Mouse (Mus musculus) myocyte (in vitro differentiated cells): ENCODE measurements around the gene Cd79a. TPM values are rescaled to one million over a fixed set of nuclear protein-coding genes. Genes with fewer than 3 reads are reported as not detected.
A peak's percentile ranks its signal among the peaks of the same experiment; 100 is the strongest.

Experiments
- H3K27me3 ChIP-seq: one replicate; pipeline ENCODE4 v1.6.1; 2011; ENCODE audit not compliant: control insufficient read depth, insufficient read depth, insufficient read length
- H3K36me3 ChIP-seq: one replicate; pipeline ENCODE4 v1.6.1; 2011; ENCODE audit not compliant: control insufficient read depth, insufficient read depth
- H3K4me2 ChIP-seq: one replicate; pipeline ENCODE4 v1.6.1; 2011; ENCODE audit warnings: low read depth, control low read depth
- H3K4me3 ChIP-seq: one replicate; pipeline ENCODE4 v1.5.1; 2011; ENCODE audit warnings: mild to moderate bottlenecking, control low read depth, moderate library complexity
- H3K79me2 ChIP-seq: one replicate; pipeline ENCODE4 v1.6.1; 2011; ENCODE audit not compliant: control insufficient read depth, insufficient read depth
- H3ac ChIP-seq: one replicate; pipeline ENCODE4 v1.6.1; 2011; ENCODE audit not compliant: control insufficient read depth, insufficient read length
- CEBPB ChIP-seq: IDR thresholded peaks from 2 replicates; pipeline ENCODE4 v1.6.1; 2011; ENCODE audit warnings: mild to moderate bottlenecking, moderate library complexity; ENCODE audit not compliant: poor library complexity, insufficient read depth, severe bottlenecking
- E2F4 ChIP-seq: IDR thresholded peaks from one replicate; pipeline ENCODE4 v1.6.1; 2011; ENCODE audit warnings: mild to moderate bottlenecking, control low read depth, moderate library complexity; ENCODE audit not compliant: insufficient read depth
- MAX ChIP-seq: IDR thresholded peaks from one replicate; pipeline ENCODE4 v1.6.1; 2011; ENCODE audit warnings: low read depth, mild to moderate bottlenecking, control low read depth
- MYOD1 ChIP-seq, 3 experiments: IDR thresholded peaks; one replicate each; pipeline ENCODE4 v1.6.1; 2011; ENCODE audit warnings: control low read depth in 2 of 3, low read depth in 2 of 3, mild to moderate bottlenecking in 2 of 3, moderate library complexity in 1 of 3; ENCODE audit not compliant: insufficient read length in 2 of 3, control insufficient read depth in 1 of 3
- MYOG ChIP-seq, 3 experiments: IDR thresholded peaks; one replicate each; pipeline ENCODE4 v1.6.1; 2011; ENCODE audit warnings: control low read depth in 2 of 3, low read depth in 2 of 3, mild to moderate bottlenecking in 2 of 3; ENCODE audit not compliant: insufficient read length in 2 of 3, control insufficient read depth in 1 of 3, insufficient read depth in 1 of 3
- POLR2A ChIP-seq: IDR thresholded peaks from one replicate; pipeline ENCODE4 v1.6.1; 2011; ENCODE audit warnings: low read depth, mild to moderate bottlenecking, control low read depth, moderate library complexity; ENCODE audit not compliant: insufficient read length
- POLR2AphosphoS2 ChIP-seq: IDR thresholded peaks from one replicate; pipeline ENCODE4 v1.6.1; 2011; ENCODE audit warnings: low read depth, control low read depth; ENCODE audit not compliant: insufficient read length
- REST ChIP-seq: IDR thresholded peaks from one replicate; pipeline ENCODE4 v1.6.1; 2011; ENCODE audit warnings: mild to moderate bottlenecking, control low read depth, moderate library complexity; ENCODE audit not compliant: insufficient read depth, insufficient read length
- SRF ChIP-seq: IDR thresholded peaks from one replicate; pipeline ENCODE4 v1.6.1; 2011; ENCODE audit warnings: low read depth; ENCODE audit not compliant: control insufficient read depth, insufficient read length
- TCF12 ChIP-seq: IDR thresholded peaks from one replicate; pipeline ENCODE4 v1.6.1; 2011; ENCODE audit warnings: mild to moderate bottlenecking, control low read depth; ENCODE audit not compliant: poor library complexity, insufficient read depth, severe bottlenecking
- TCF3 ChIP-seq: IDR thresholded peaks from one replicate; pipeline ENCODE4 v1.6.1; 2011; ENCODE audit warnings: low read depth, control low read depth; ENCODE audit not compliant: insufficient read length
- USF1 ChIP-seq: IDR thresholded peaks from one replicate; pipeline ENCODE4 v1.6.1; 2011; ENCODE audit warnings: low read depth, mild to moderate bottlenecking, control low read depth, moderate library complexity
- polyA plus RNA-seq: library from polyadenylated mRNA; unstranded; fragments of >200 nt; fragmentation: generic; extraction: Trizol; gene quantifications from one replicate; pipeline ENCODE4 v1.2.1, GENCODE M21; 2012; ENCODE audit warnings: missing spikeins

Gene Cd79a
- polyA plus RNA-seq, 1 experiment, result 0.12 TPM

- peak overlapping the region; percentile 88 for H3K4me3 ChIP-seq
- H3ac ChIP-seq, result peak overlapping the region; percentile 99
- peaks cover 37% of the 10 kb centered on the region for H3K36me3 ChIP-seq
- H3K79me2 ChIP-seq, result peaks cover 33% of the 10 kb centered on the region
- H3K4me2 ChIP-seq, result peak overlapping the region; percentile 99
- peaks cover 4% of the 10 kb centered on the region for H3K27me3 ChIP-seq
- TF ChIP-seq E2F4 (no peak), POLR2A (peak; percentile 20), POLR2AphosphoS2 (peak; percentile 47), MYOG (IDR thresholded peaks at IDR 0.05; ENCODE audit: control insufficient read depth in 1 of 3, insufficient read depth in 1 of 3, insufficient read length in 2 of 3, low read depth in 2 of 3) (peak in 1 of 3 experiments; percentile 11)
These were observed 12.4 kb upstream of the Cd79a start for GRCm38 (mm10) chr7:24884693-24885291.

- Histone ChIP-seq H3K4me3 (peak overlapping the region; percentile 88), H3ac (peak overlapping the region; percentile 99), H3K27me3 (no peaks in the 10 kb centered on the region), H3K4me2 (peak overlapping the region; percentile 99), H3K36me3 (peaks cover 43% of the 10 kb centered on the region), H3K79me2 (peaks cover 33% of the 10 kb centered on the region)
- TF ChIP-seq POLR2A, result peak; percentile 29
- TF ChIP-seq TCF3, result no peak
- no peak for TF ChIP-seq MYOD1 (IDR thresholded peaks at IDR 0.05; ENCODE audit: control insufficient read depth in 1 of 3, insufficient read length in 2 of 3, low read depth in 2 of 3)
These were observed 11.5 kb upstream of the Cd79a start for GRCm38 (mm10) chr7:24885468-24886307.

- Histone ChIP-seq H3K4me2 (peak overlapping the region; percentile 99), H3K4me3 (peak overlapping the region; percentile 88), H3K27me3 (no peaks in the 10 kb centered on the region), H3ac (peak overlapping the region; percentile 99), H3K79me2 (peaks cover 33% of the 10 kb centered on the region), H3K36me3 (peaks cover 48% of the 10 kb centered on the region)
- no peak for TF ChIP-seq TCF3
- TF ChIP-seq MYOD1 (IDR thresholded peaks at IDR 0.05; ENCODE audit: control insufficient read depth in 1 of 3, insufficient read length in 2 of 3, low read depth in 2 of 3), result no peak
- no peak for TF ChIP-seq REST
- TF ChIP-seq CEBPB, result no peak
- TF ChIP-seq E2F4, result no peak
- no peak for TF ChIP-seq POLR2A
- no peak for TF ChIP-seq USF1
- TF ChIP-seq SRF, result no peak
- TF ChIP-seq TCF12, result no peak
- no peak for TF ChIP-seq MYOG (IDR thresholded peaks at IDR 0.05; ENCODE audit: control insufficient read depth in 1 of 3, insufficient read depth in 1 of 3, insufficient read length in 2 of 3, low read depth in 2 of 3)
These were observed 10.9 kb upstream of the Cd79a start for GRCm38 (mm10) chr7:24886308-24886633.

GRCm38 (mm10) chr7:24887096-24887495 lies 10.1 kb upstream of the Cd79a start:
- peak overlapping the region; percentile 99 for H3K4me2 ChIP-seq
- no peaks in the 10 kb centered on the region for H3K27me3 ChIP-seq
- H3K4me3 ChIP-seq, result peak overlapping the region; percentile 88
- H3ac ChIP-seq, result no peak overlapping the region
- H3K79me2 ChIP-seq, result peaks cover 33% of the 10 kb centered on the region
- peaks cover 48% of the 10 kb centered on the region for H3K36me3 ChIP-seq
- TF ChIP-seq SRF, result no peak
- TF ChIP-seq MAX, result no peak
- TF ChIP-seq USF1, result no peak
- no peak for TF ChIP-seq MYOD1 (IDR thresholded peaks at IDR 0.05; ENCODE audit: control insufficient read depth in 1 of 3, insufficient read length in 2 of 3, low read depth in 2 of 3)
- TF ChIP-seq MYOG (IDR thresholded peaks at IDR 0.05; ENCODE audit: control insufficient read depth in 1 of 3, insufficient read depth in 1 of 3, insufficient read length in 2 of 3, low read depth in 2 of 3), result no peak
- TF ChIP-seq POLR2A, result no peak
- no peak for TF ChIP-seq CEBPB
- TF ChIP-seq E2F4, result no peak
- TF ChIP-seq TCF12, result no peak
- TF ChIP-seq TCF3, result no peak
- no peak for TF ChIP-seq POLR2AphosphoS2
- TF ChIP-seq REST, result no peak

- no peak overlapping the region for H3K4me2 ChIP-seq
- H3K27me3 ChIP-seq, result no peaks in the 10 kb centered on the region
- no peak overlapping the region for H3ac ChIP-seq
- H3K36me3 ChIP-seq, result peaks cover 48% of the 10 kb centered on the region
- no peak for TF ChIP-seq POLR2AphosphoS2
- no peak for TF ChIP-seq TCF12
- TF ChIP-seq CEBPB, result no peak
- H3K4me3 ChIP-seq, result no peak overlapping the region
- H3K79me2 ChIP-seq, result peaks cover 33% of the 10 kb centered on the region
These were observed 7.6 kb upstream of the Cd79a start for GRCm38 (mm10) chr7:24889431-24890220.
